Mouse (Mus musculus) central nervous system, embryonic 11.5 days (tissue): Measurements from ENCODE around the gene Pstpip1. TPM values are rescaled to one million over a fixed set of nuclear protein-coding genes. Genes with fewer than 3 reads are reported as not detected.

Experiments
- polyA plus RNA-seq: library from polyadenylated mRNA; depleted of rRNA; stranded (reverse); fragments of >200 nt; gene quantifications from 2 replicates; pipeline ENCODE4 v1.2.3, GENCODE M21; 2012; rRNA removed

Gene Pstpip1
- 1.2 and 1.7 TPM in 2 replicates for polyA plus RNA-seq

DNA sequence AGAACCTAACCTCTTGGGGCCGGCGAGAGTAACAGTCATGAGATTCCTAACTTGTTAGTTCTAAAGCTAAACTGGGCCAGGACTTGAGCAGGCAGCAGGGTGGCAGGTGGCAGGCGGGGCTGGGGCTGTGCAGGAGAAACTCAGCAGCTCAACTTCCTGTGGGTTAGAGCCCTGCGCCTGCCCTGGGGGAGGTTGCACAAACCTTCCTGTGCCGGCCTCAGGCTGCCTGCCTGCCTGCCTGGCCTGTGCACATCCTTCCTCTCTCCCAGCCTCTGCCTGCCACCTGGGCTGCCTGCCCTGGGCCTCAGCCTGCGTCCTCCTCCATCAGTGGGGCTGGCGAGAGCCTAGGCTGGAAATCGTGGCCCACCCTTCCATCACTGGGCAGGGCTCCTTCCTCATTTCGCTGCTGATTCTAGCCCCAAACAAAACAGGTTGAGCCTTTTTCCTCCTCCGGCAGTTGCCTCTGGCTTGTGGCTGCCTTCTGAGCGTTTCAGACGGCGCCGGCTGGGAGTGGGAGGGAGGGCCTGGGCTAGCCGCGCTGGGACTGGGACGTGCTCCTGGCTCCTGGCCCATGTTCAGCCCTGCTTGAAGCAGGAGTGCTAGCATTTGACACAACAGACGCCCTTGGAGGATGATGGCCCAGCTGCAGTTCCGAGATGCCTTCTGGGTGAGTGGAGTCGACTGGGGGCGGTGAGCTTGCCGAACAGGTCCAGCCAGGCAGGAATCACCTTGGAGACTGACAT lies at the start of gene Pstpip1:
Gene Pstpip1, plus strand, starts transcription at position 185 of the 743 bp plus-strand sequence.

GRCm38 (mm10) chr9:56041372-56042180 lies 48.2 kb upstream of the Pstpip1 start, which contains the start of gene Rcn2:
Rcn2 (plus strand) TSS chr9:56041845.

GRCm38 (mm10) chr9:56165377-56165776 lies 75.6 kb downstream of the Pstpip1 start, which contains the start of gene Tspan3:
Tspan3 (minus strand) TSS chr9:56165477.

Other genes starting within 250 kb of the Pstpip1 start
- gene Scaper, start 151.8 kb upstream of the Pstpip1 start, polyA plus RNA-seq: 7.4 and 8.7 TPM in 2 replicates
- gene 4930563M21Rik, start 79.4 kb upstream of the Pstpip1 start, polyA plus RNA-seq: not detected in 2 replicates
- gene Rcn2, start 48.1 kb upstream of the Pstpip1 start, polyA plus RNA-seq: 169 and 179 TPM in 2 replicates
- gene Tspan3, start 75.5 kb downstream of the Pstpip1 start, polyA plus RNA-seq: 241 and 311 TPM in 2 replicates